Mouse (Mus musculus) liver, embryonic 14.5 days (tissue): Measurements from ENCODE around the gene Zbtb39.

Experiments
- CTCF ChIP-seq: IDR thresholded peaks from 2 replicates; pipeline ENCODE4 v1.5.1; 2016; ENCODE audit warnings: antibody characterized with exemption, low read depth, control low read depth
- EP300 ChIP-seq: IDR thresholded peaks from 2 replicates; pipeline ENCODE4 v1.6.1; 2016; ENCODE audit warnings: antibody characterized with exemption, low read depth

DNA sequence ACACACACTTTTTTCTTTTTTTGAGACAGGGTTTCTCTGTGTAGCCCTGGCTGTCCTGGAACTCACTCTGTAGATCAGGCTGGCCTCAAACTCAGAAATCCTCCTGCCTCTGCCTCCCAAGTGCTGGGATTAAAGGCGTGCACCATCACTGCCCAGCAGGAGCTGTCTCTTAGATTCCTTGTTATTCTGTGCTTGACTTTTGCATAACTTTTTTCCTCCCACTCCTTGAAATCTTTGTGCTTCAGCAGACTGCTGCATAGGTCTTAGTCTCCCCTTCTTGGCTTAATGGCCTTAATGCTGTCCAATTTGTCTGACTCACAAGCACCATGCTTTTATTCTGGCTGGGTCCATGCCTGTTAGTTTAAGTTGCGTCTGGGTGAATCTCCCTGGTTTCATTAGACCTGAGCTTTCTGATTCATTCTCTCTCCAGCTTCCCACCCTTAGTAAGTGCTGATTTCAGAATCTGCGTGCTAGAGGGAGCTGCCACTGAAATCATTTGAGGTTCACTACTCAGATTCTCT is 30.4 kb upstream of the Zbtb39 start:
- TF ChIP-seq EP300 (no peak), CTCF (no peak)
